Comparison of ENCODE assay signal across 22 mouse cellular contexts in genomic region chr10:81474461-81474860, GRCm38 (mm10). TPM values are rescaled to one million over a fixed set of nuclear protein-coding genes. Genes with fewer than 3 reads are reported as not detected.
DNase-seq lines count a peak whose midpoint lies in the region; ATAC-seq and TF ChIP-seq lines count a peak whose summit lies in the region.
"Had no signal": no experiment of that assay in that cellular context is flagged by ENCODE, and none has a peak within 500 bp of the region (broad histone marks: within the 10 kb centered on the region; RNA-seq: fewer than 3 reads in every experiment).

No protein-coding gene starts in this region.

- no peaks in the 10 kb centered on the region for H3K27me3 ChIP-seq in forebrain, embryonic 16.5 days (replicated peaks; ENCODE audit: control insufficient read depth, insufficient read depth, low read length)
- H3K27me3 ChIP-seq in midbrain, postnatal 0 days (ENCODE audit: insufficient read depth, low read length), result no peaks in the 10 kb centered on the region

- 86% methylated on average over 10 of the region's 10 CpGs for WGBS in forebrain, embryonic 16.5 days
- 85% methylated on average over 10 of the region's 10 CpGs for WGBS in midbrain, postnatal 0 days

- no peak overlapping the region for H3K4me3 ChIP-seq in left cerebral cortex, adult 2 months
- H3K4me3 ChIP-seq in forebrain, embryonic 16.5 days (replicated peaks; ENCODE audit: low read length), result no peak overlapping the region
- H3K4me3 ChIP-seq in midbrain, postnatal 0 days (ENCODE audit: low read depth, low read length), result no peak overlapping the region
- H3K4me3 ChIP-seq: embryonic facial prominence, embryonic 13.5 days; heart, embryonic 10.5 days; limb, embryonic 13.5 days; liver, embryonic 13.5 days; neural tube, embryonic 12.5 days had no signal

- peak overlapping the region; percentile 90 for H3K27ac ChIP-seq in left cerebral cortex, adult 2 months
- H3K27ac ChIP-seq in forebrain, embryonic 16.5 days (ENCODE audit: low read length), result peak overlapping the region; percentile 88
- no peak overlapping the region for H3K27ac ChIP-seq in midbrain, postnatal 0 days (ENCODE audit: low read depth, low read length)
- H3K27ac ChIP-seq: embryonic facial prominence, embryonic 13.5 days; heart, embryonic 10.5 days; limb, embryonic 13.5 days; liver, embryonic 13.5 days; neural tube, embryonic 12.5 days had no signal

- no peak for DNase-seq in left cerebral cortex, adult 2 months (ENCODE audit: extremely low spot score in 1 of 2, low spot score in 2 of 2)
- DNase-seq in left cerebral cortex, adult 8-10 months (ENCODE audit: low spot score in 2 of 2), result no peak
- peak; percentile 58 for DNase-seq in ZHBTc4 (ENCODE audit: low read depth, low spot score)
- no peak for DNase-seq in midbrain, postnatal 0 days (ENCODE audit: low spot score)
- no peak for DNase-seq in lung, postnatal 14 days
- no peak for DNase-seq in urinary bladder, adult 2 months (ENCODE audit: low spot score)
- DNase-seq: adrenal gland, postnatal 10 days; gastrocnemius, postnatal 25 days; kidney, adult 8-10 months; kidney, postnatal 4 days; liver, embryonic 13.5 days; lung, embryonic 14.5 days; lung, postnatal 4 days; thymus, adult 18-20 months; thymus, postnatal 4 days had no signal

- H3K4me1 ChIP-seq in forebrain, embryonic 16.5 days (replicated peaks; ENCODE audit: control insufficient read depth, insufficient read depth, low read length), result peaks cover 58% of the 10 kb centered on the region
- H3K4me1 ChIP-seq in midbrain, postnatal 0 days (ENCODE audit: insufficient read depth, low read length), result 0 out of 2 replicates have a peak, but pooled peaks cover 5% of the 10 kb centered on the region

- intact Hi-C loops in left cerebral cortex, adult 2 months (cut with DNase I), result no loop called here

- H3K9me3 ChIP-seq in forebrain, embryonic 16.5 days (ENCODE audit: control insufficient read depth, low read length), result no peaks in the 10 kb centered on the region
- no peaks in the 10 kb centered on the region for H3K9me3 ChIP-seq in midbrain, postnatal 0 days (ENCODE audit: low read length)
- H3K9me3 ChIP-seq: embryonic facial prominence, embryonic 13.5 days; heart, embryonic 10.5 days; hindbrain, embryonic 10.5 days; limb, embryonic 13.5 days; liver, embryonic 13.5 days; neural tube, embryonic 12.5 days had no signal

- H3K36me3 ChIP-seq in forebrain, embryonic 16.5 days (ENCODE audit: control insufficient read depth, insufficient read depth), result no peaks in the 10 kb centered on the region
- H3K36me3 ChIP-seq in midbrain, postnatal 0 days (ENCODE audit: insufficient read depth, low read length), result peaks cover 16% of the 10 kb centered on the region; the same call in 1 of the 2 replicates
- H3K36me3 ChIP-seq: embryonic facial prominence, embryonic 13.5 days; heart, embryonic 10.5 days; hindbrain, embryonic 10.5 days; limb, embryonic 13.5 days; liver, embryonic 13.5 days had no signal

- no peak overlapping the region for H3K4me2 ChIP-seq in forebrain, embryonic 16.5 days (ENCODE audit: low read length)
- H3K4me2 ChIP-seq in midbrain, postnatal 0 days (ENCODE audit: low read depth, low read length, poor library complexity, severe bottlenecking), result peak overlapping the region; percentile 92; the same call in 1 of the 2 replicates
- H3K4me2 ChIP-seq: embryonic facial prominence, embryonic 13.5 days; limb, embryonic 13.5 days; liver, embryonic 13.5 days; lung, embryonic 14.5 days had no signal

- H3K9ac ChIP-seq in forebrain, embryonic 16.5 days (replicated peaks; ENCODE audit: low read depth, low read length), result no peak overlapping the region
- no peak overlapping the region for H3K9ac ChIP-seq in midbrain, postnatal 0 days (replicated peaks; ENCODE audit: low read length, poor library complexity, severe bottlenecking)
- H3K9ac ChIP-seq: embryonic facial prominence, embryonic 13.5 days; limb, embryonic 13.5 days; liver, embryonic 13.5 days; lung, embryonic 14.5 days; neural tube, embryonic 12.5 days had no signal

- no peak for ATAC-seq in forebrain, embryonic 16.5 days
- ATAC-seq in midbrain, postnatal 0 days (ENCODE audit: low FRiP score), result no peak
- ATAC-seq: inflammation-experienced regulatory T-cells, adult 6 months had no signal

- no peak for TF ChIP-seq CTCF in left cerebral cortex, adult 2 months (IDR thresholded peaks at IDR 0.05)
- no peak for TF ChIP-seq CTCF in midbrain, postnatal 0 days (IDR thresholded peaks at IDR 0.05)

RNA-seq across cellular contexts. Expression of gene Celf5, which starts 8.0 kb away (rescaled TPM):
- total RNA-seq in left cerebral cortex, adult 2 months (2021), result 100 to 1,000 TPM; 284 to 288 TPM
- total RNA-seq in left cerebral cortex, adult 8-10 months (2022), result 100 to 1,000 TPM; 229 to 265 (median 242) TPM
- polyA plus RNA-seq in forebrain, embryonic 16.5 days (2015; fragmentation: Nextera tagmentation; extraction: Ambion mirVana), result 75.3 and 93.0 TPM in 2 replicates
- total RNA-seq in midbrain, postnatal 0 days (2014; rRNA removed), result 142 and 206 TPM in 2 replicates
- polyA plus RNA-seq in midbrain, postnatal 0 days (2015; fragmentation: Nextera tagmentation; extraction: Ambion mirVana), result 61.5 and 74.0 TPM in 2 replicates
- polyA plus RNA-seq in urinary bladder, adult 2 months (2012; rRNA removed), result 0.44 and 0.49 TPM in 2 replicates

RNA-seq across cellular contexts. Expression of gene Nfic, which starts 19.0 kb away (rescaled TPM):
- 10 to 100 TPM; 93.4 to 94.9 TPM for total RNA-seq in left cerebral cortex, adult 2 months (2021)
- total RNA-seq in left cerebral cortex, adult 8-10 months (2022), result 10 to 100 TPM; 83.3 to 98.1 (median 85.4) TPM
- 25.4 and 27.0 TPM in 2 replicates for polyA plus RNA-seq in forebrain, embryonic 16.5 days (2015; fragmentation: Nextera tagmentation; extraction: Ambion mirVana)
- total RNA-seq in midbrain, postnatal 0 days (2014; rRNA removed), result 16.2 and 17.4 TPM in 2 replicates
- polyA plus RNA-seq in midbrain, postnatal 0 days (2015; fragmentation: Nextera tagmentation; extraction: Ambion mirVana), result 19.1 and 21.3 TPM in 2 replicates
- polyA plus RNA-seq in urinary bladder, adult 2 months (2012; rRNA removed), result 28.4 and 67.0 TPM in 2 replicates

RNA-seq across cellular contexts. Expression of gene Ncln, which starts 21.7 kb away (rescaled TPM):
- total RNA-seq in left cerebral cortex, adult 2 months (2021), result 10 to 100 TPM; 78.3 to 80.8 TPM
- total RNA-seq in left cerebral cortex, adult 8-10 months (2022), result 10 to 100 TPM; 70.9 to 91.6 (median 73.7) TPM
- 70.4 and 80.9 TPM in 2 replicates for polyA plus RNA-seq in forebrain, embryonic 16.5 days (2015; fragmentation: Nextera tagmentation; extraction: Ambion mirVana)
- total RNA-seq in midbrain, postnatal 0 days (2014; rRNA removed), result 83.0 and 93.1 TPM in 2 replicates
- polyA plus RNA-seq in midbrain, postnatal 0 days (2015; fragmentation: Nextera tagmentation; extraction: Ambion mirVana), result 58.1 and 63.3 TPM in 2 replicates
- 79.9 and 89.6 TPM in 2 replicates for polyA plus RNA-seq in urinary bladder, adult 2 months (2012; rRNA removed)

RNA-seq across cellular contexts. Expression of gene S1pr4, which starts 25.5 kb away (rescaled TPM):
- under 1 TPM; 0.56 to 0.70 TPM for total RNA-seq in left cerebral cortex, adult 2 months (2021)
- total RNA-seq in left cerebral cortex, adult 8-10 months (2022), result 1 to 10 TPM in 2 of 4 experiments, under 1 TPM in 2; 0.41 to 1.2 (median 0.89) TPM
- 0.40 and 0.53 TPM in 2 replicates for polyA plus RNA-seq in forebrain, embryonic 16.5 days (2015; fragmentation: Nextera tagmentation; extraction: Ambion mirVana)
- total RNA-seq in midbrain, postnatal 0 days (2014; rRNA removed), result 0.09 and 0.16 TPM in 2 replicates
- 0.40 and 0.41 TPM in 2 replicates for polyA plus RNA-seq in midbrain, postnatal 0 days (2015; fragmentation: Nextera tagmentation; extraction: Ambion mirVana)
- 2.2 and 2.3 TPM in 2 replicates for polyA plus RNA-seq in urinary bladder, adult 2 months (2012; rRNA removed)

RNA-seq across cellular contexts. Expression of gene Gna15, which starts 49.6 kb away (rescaled TPM):
- total RNA-seq in left cerebral cortex, adult 2 months (2021), result 1 to 10 TPM; 1.3 to 2.8 TPM
- 1 to 10 TPM; 3.4 to 6.1 (median 5.3) TPM for total RNA-seq in left cerebral cortex, adult 8-10 months (2022)
- polyA plus RNA-seq in forebrain, embryonic 16.5 days (2015; fragmentation: Nextera tagmentation; extraction: Ambion mirVana), result 0.42 and 0.76 TPM in 2 replicates
- 0.94 and 2.1 TPM in 2 replicates for total RNA-seq in midbrain, postnatal 0 days (2014; rRNA removed)
- 1.1 and 1.2 TPM in 2 replicates for polyA plus RNA-seq in midbrain, postnatal 0 days (2015; fragmentation: Nextera tagmentation; extraction: Ambion mirVana)
- polyA plus RNA-seq in urinary bladder, adult 2 months (2012; rRNA removed), result 16.1 and 16.2 TPM in 2 replicates
